Mouse (Mus musculus): ENCODE data around the gene Art4. TPM values are rescaled to one million over a fixed set of nuclear protein-coding genes. Genes with fewer than 3 reads are reported as not detected.
A peak's percentile ranks its signal among the peaks of the same experiment; 100 is the strongest.

Gene Art4
- polyA plus RNA-seq, 1 experiment = not detected

GRCm38 (mm10) chr6:136847790-136848189 lies 9.7 kb downstream of the Art4 start:
- Histone ChIP-seq H3K4me1 (ENCODE audit: control insufficient read depth, insufficient read depth, low read length) (no peaks in the 10 kb centered on the region), H3K27me3 (ENCODE audit: control insufficient read depth, insufficient read depth, low read length, poor library complexity, severe bottlenecking) (no peaks in the 10 kb centered on the region), H3K4me3 (ENCODE audit: low read depth, low read length) (no peak overlapping the region), H3K9ac (ENCODE audit: low read depth, poor library complexity, severe bottlenecking) (no peak overlapping the region), H3K9me3 (replicated peaks; ENCODE audit: control insufficient read depth, insufficient read depth, low read length, poor library complexity, severe bottlenecking) (no peaks in the 10 kb centered on the region), H3K27ac (ENCODE audit: insufficient read depth, low read length) (no peak overlapping the region), H3K36me3 (ENCODE audit: control insufficient read depth, insufficient read depth, low read length, poor library complexity, severe bottlenecking) (no peaks in the 10 kb centered on the region)
- TF ChIP-seq POLR2A (IDR thresholded peaks at IDR 0.05; ENCODE audit: insufficient read depth, low read length) = no peak
- no peak for TF ChIP-seq EP300 (IDR thresholded peaks at IDR 0.05; ENCODE audit: insufficient read depth, low read depth, low read length)
- TF ChIP-seq CTCF (IDR thresholded peaks at IDR 0.05; ENCODE audit: low read depth, low read length) = peak; percentile 82

- no peaks in the 10 kb centered on the region for H3K36me3 ChIP-seq (ENCODE audit: control insufficient read depth, insufficient read depth, low read length, poor library complexity, severe bottlenecking)
- H3K9ac ChIP-seq (ENCODE audit: low read depth, poor library complexity, severe bottlenecking) = no peak overlapping the region
- H3K4me3 ChIP-seq (ENCODE audit: low read depth, low read length) = no peak overlapping the region
- TF ChIP-seq CTCF (IDR thresholded peaks at IDR 0.05; ENCODE audit: low read depth, low read length) (no peak), POLR2A (IDR thresholded peaks at IDR 0.05; ENCODE audit: insufficient read depth, low read length) (no peak), EP300 (IDR thresholded peaks at IDR 0.05; ENCODE audit: insufficient read depth, low read depth, low read length) (no peak)
- H3K27ac ChIP-seq (ENCODE audit: insufficient read depth, low read length) = no peak overlapping the region
- H3K4me1 ChIP-seq (ENCODE audit: control insufficient read depth, insufficient read depth, low read length) = no peaks in the 10 kb centered on the region
- no peaks in the 10 kb centered on the region for H3K9me3 ChIP-seq (replicated peaks; ENCODE audit: control insufficient read depth, insufficient read depth, low read length, poor library complexity, severe bottlenecking)
- H3K27me3 ChIP-seq (ENCODE audit: control insufficient read depth, insufficient read depth, low read length, poor library complexity, severe bottlenecking) = no peaks in the 10 kb centered on the region
Measured at GRCm38 (mm10) chr6:136847267-136847666, 10.3 kb downstream of the Art4 start.

- Histone ChIP-seq H3K9me3 (replicated peaks; ENCODE audit: control insufficient read depth, insufficient read depth, low read length, poor library complexity, severe bottlenecking) (no peaks in the 10 kb centered on the region), H3K4me1 (ENCODE audit: control insufficient read depth, insufficient read depth, low read length) (no peaks in the 10 kb centered on the region), H3K9ac (ENCODE audit: low read depth, poor library complexity, severe bottlenecking) (no peak overlapping the region), H3K27ac (ENCODE audit: insufficient read depth, low read length) (no peak overlapping the region), H3K27me3 (ENCODE audit: control insufficient read depth, insufficient read depth, low read length, poor library complexity, severe bottlenecking) (no peaks in the 10 kb centered on the region), H3K36me3 (ENCODE audit: control insufficient read depth, insufficient read depth, low read length, poor library complexity, severe bottlenecking) (no peaks in the 10 kb centered on the region), H3K4me3 (ENCODE audit: low read depth, low read length) (no peak overlapping the region)
- TF ChIP-seq EP300 (IDR thresholded peaks at IDR 0.05; ENCODE audit: insufficient read depth, low read depth, low read length) (no peak), CTCF (IDR thresholded peaks at IDR 0.05; ENCODE audit: low read depth, low read length) (no peak)
Measured at GRCm38 (mm10) chr6:136845706-136846480, 11.6 kb downstream of the Art4 start.

- Histone ChIP-seq H3K9me3 (replicated peaks; ENCODE audit: control insufficient read depth, insufficient read depth, low read length, poor library complexity, severe bottlenecking) (no peaks in the 10 kb centered on the region), H3K9ac (ENCODE audit: low read depth, poor library complexity, severe bottlenecking) (no peak overlapping the region), H3K4me1 (ENCODE audit: control insufficient read depth, insufficient read depth, low read length) (no peaks in the 10 kb centered on the region), H3K36me3 (ENCODE audit: control insufficient read depth, insufficient read depth, low read length, poor library complexity, severe bottlenecking) (no peaks in the 10 kb centered on the region), H3K27ac (ENCODE audit: insufficient read depth, low read length) (no peak overlapping the region), H3K4me3 (ENCODE audit: low read depth, low read length) (no peak overlapping the region), H3K27me3 (ENCODE audit: control insufficient read depth, insufficient read depth, low read length, poor library complexity, severe bottlenecking) (no peaks in the 10 kb centered on the region)
- TF ChIP-seq EP300 (IDR thresholded peaks at IDR 0.05; ENCODE audit: insufficient read depth, low read depth, low read length) (no peak), CTCF (IDR thresholded peaks at IDR 0.05; ENCODE audit: low read depth, low read length) (no peak), POLR2A (IDR thresholded peaks at IDR 0.05; ENCODE audit: insufficient read depth, low read length) (no peak)
Measured at GRCm38 (mm10) chr6:136844903-136845302, 12.6 kb downstream of the Art4 start.

DNA sequence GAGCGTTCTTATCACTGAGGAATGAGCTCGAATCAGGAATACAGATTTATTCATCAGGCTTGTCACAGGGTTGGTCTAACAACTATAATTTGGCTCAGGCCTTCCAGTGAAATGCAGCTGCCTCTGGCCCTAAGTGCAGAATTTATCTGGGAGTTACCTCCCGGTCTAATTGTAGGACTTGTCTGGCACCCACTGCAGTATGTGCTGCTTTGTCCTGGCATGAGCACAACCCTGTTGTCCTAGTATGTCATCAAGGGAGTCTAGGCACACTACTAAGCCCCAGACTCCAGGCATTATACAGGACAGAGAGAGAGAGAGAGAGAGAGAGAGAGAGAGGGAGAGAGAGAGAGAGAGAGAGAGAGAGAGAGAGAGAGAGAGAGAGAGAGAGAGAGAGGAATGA lies 20.2 kb downstream of the Art4 start:
- no peaks in the 10 kb centered on the region for H3K36me3 ChIP-seq (ENCODE audit: control insufficient read depth, insufficient read depth, low read length, poor library complexity, severe bottlenecking)
- no peak overlapping the region for H3K9ac ChIP-seq (ENCODE audit: low read depth, poor library complexity, severe bottlenecking)
- no peaks in the 10 kb centered on the region for H3K9me3 ChIP-seq (replicated peaks; ENCODE audit: control insufficient read depth, insufficient read depth, low read length, poor library complexity, severe bottlenecking)
- no peak overlapping the region for H3K27ac ChIP-seq (ENCODE audit: insufficient read depth, low read length)
- no peak overlapping the region for H3K4me3 ChIP-seq (ENCODE audit: low read depth, low read length)
- H3K27me3 ChIP-seq (ENCODE audit: control insufficient read depth, insufficient read depth, low read length, poor library complexity, severe bottlenecking) = no peaks in the 10 kb centered on the region
- TF ChIP-seq POLR2A (IDR thresholded peaks at IDR 0.05; ENCODE audit: insufficient read depth, low read length) (no peak), EP300 (IDR thresholded peaks at IDR 0.05; ENCODE audit: insufficient read depth, low read depth, low read length) (no peak), CTCF (IDR thresholded peaks at IDR 0.05; ENCODE audit: low read depth, low read length) (no peak)
- H3K4me1 ChIP-seq (ENCODE audit: control insufficient read depth, insufficient read depth, low read length) = no peaks in the 10 kb centered on the region

GRCm38 (mm10) chr6:136835352-136835751 lies 22.2 kb downstream of the Art4 start, which contains the start of gene Smco3:
Gene Smco3, minus strand, starts transcription at chr6:136835452.
- Histone ChIP-seq H3K4me1 (ENCODE audit: control insufficient read depth, insufficient read depth, low read length) (no peaks in the 10 kb centered on the region), H3K4me3 (ENCODE audit: low read depth, low read length) (no peak within 1 kb of the TSS)

More at GRCm38 (mm10) chr6:136835352-136835751, 22.2 kb downstream of the Art4 start, which contains the start of gene Smco3:
- H3K27ac ChIP-seq (ENCODE audit: insufficient read depth, low read length) = no peak within 1 kb of the TSS
- H3K36me3 ChIP-seq (ENCODE audit: control insufficient read depth, insufficient read depth, low read length, poor library complexity, severe bottlenecking) = no peaks in the 10 kb centered on the region
- H3K9me3 ChIP-seq (replicated peaks; ENCODE audit: control insufficient read depth, insufficient read depth, low read length, poor library complexity, severe bottlenecking) = no peaks in the 10 kb centered on the region
- no peaks in the 10 kb centered on the region for H3K27me3 ChIP-seq (ENCODE audit: control insufficient read depth, insufficient read depth, low read length, poor library complexity, severe bottlenecking)
- no peak for TF ChIP-seq CTCF (IDR thresholded peaks at IDR 0.05; ENCODE audit: low read depth, low read length)
- TF ChIP-seq EP300 (IDR thresholded peaks at IDR 0.05; ENCODE audit: insufficient read depth, low read depth, low read length) = no peak
- no peak for TF ChIP-seq POLR2A (IDR thresholded peaks at IDR 0.05; ENCODE audit: insufficient read depth, low read length)
- no peak within 1 kb of the TSS for H3K9ac ChIP-seq (ENCODE audit: low read depth, poor library complexity, severe bottlenecking)
